Mouse (Mus musculus): ENCODE results near the gene Lrp6.

The Lrp6 gene

DNA sequence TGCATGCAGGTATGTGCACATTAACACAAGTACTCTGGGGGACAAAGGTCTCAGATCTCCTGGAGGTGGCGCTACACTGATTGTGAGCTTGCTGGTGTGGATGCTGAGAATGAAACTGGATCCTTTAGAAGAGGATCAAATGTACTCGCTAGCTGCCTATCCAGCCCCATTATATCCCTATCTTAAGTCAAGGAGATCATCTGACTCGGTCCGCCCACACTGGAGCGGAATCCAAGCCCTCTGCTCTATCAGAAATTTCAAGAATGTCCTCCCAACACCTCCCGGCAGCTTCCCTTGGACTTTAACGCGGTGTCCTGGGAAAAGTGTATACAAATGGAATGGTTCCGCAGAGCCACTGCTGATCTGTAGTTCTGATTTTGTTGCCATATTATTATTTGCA is 77.1 kb downstream of the Lrp6 start:
- DNase-seq, result peak; percentile 24

DNA sequence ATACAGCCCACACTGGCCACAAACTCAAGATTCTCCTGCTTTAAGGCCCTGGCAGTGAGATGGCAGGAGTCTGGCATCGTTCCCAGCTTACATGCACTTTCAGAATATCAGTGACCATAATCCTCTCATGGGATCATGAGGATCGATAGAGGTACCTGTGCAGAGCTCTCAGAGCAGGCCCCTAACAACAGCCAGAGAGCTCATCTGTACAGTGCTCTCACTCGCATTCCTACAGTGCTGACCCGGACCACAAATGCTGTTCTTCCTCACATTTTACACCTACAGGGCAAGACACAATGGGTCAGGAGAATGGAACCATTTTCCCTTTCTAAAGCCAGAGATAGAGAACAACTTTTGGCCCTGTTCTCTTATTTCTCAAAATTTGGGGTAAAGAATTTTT is 77.6 kb downstream of the Lrp6 start:
- DNase-seq, result no peak

DNA sequence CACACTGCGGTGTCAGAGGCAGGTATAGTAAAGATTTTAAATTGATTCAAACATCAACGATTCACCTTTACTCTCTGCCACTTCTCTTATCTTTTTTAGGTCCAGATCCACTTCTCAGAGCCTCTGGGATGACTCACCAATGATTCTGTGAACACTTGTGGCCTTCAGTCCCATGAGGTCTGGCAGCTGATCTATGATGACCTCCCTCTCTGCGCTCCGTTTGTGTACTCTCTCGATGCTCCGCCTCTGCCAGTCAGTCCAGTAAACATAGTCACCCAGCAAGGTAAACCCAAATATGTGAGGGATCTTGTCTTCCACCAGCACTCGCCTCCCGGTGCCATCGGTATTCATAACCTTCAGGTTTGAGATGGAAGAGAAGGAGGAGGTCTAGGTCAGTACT is 80.4 kb downstream of the Lrp6 start:
- no peak for DNase-seq

DNA sequence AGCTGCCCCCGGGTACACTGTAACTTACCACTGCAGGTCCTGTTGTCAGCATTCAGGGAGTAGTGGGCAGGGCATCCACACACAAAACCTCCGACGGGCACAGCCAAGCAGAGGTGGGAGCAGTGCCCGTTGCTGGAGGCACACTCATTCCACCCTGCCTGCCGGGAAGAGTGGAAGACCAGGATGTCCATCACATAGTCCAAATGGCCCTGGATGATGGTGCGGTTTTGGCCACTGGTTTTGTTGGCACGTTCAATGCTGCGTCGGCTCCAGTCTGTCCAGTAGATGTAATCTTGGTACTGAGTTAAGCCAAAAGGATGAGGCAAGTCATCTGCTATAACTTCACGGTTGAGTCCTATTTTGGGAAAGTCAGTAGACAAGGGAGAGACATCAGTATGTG is 87.3 kb downstream of the Lrp6 start:
- DNase-seq, result no peak

DNA sequence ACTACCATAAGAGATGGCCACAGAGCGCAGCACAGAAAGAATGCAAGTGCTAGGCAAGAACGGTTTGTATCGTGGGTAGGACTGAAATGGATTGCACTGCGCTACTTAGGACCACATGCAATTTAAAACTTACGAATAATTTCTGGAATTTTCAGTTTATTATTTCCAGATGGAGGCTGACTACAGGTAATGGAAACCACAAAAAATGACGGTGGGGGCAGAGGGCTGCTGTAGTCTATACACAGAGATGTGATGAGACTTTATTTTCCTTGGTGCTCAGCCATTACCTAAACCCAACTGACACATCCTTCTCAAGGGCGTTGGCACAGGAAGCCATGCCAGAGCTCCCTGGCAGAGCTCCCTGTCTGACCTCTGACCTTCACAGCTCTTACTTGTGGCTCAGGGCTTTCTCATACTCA is 93.6 kb downstream of the Lrp6 start:
- DNase-seq, result peak; percentile 42

DNA sequence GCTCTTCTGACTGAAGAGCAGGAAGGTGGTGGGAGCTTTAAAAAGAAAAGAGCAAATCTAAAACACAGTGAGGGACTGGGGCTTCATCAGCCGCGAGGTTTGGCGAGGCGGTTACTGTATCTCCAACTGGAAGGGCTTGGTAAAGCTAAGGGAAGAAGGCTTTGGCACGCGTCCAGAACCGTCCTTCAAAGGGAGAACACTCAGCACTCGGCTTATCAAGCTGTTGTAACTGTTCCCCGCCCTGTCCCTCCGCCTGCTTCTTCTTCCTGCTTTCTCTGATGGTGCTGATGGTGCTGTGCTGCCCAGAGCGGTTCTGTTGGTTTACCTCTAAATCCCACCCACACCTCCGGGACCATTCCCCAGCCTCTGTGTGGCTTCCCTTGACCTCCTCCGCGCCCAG is 95.9 kb downstream of the Lrp6 start:
- no peak for DNase-seq

DNA sequence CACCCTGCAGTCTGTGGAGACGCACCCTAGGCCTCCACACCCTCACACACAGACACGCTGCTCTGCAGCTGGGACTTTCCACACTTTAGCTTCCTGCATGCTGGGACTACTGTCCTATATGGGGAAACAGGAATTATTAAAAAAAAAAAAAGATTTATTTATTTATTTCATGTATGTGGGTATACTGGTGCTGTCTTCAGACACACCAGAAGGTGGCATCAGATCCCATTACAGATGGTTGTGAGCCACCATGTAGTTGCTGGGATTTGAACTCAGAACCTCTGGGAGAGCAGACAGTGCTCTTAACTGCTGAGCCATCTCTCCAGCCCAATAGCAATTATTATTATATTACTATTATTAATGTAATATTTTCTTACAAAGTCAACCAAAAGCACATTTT is 97.5 kb downstream of the Lrp6 start:
- DNase-seq, result no peak

DNA sequence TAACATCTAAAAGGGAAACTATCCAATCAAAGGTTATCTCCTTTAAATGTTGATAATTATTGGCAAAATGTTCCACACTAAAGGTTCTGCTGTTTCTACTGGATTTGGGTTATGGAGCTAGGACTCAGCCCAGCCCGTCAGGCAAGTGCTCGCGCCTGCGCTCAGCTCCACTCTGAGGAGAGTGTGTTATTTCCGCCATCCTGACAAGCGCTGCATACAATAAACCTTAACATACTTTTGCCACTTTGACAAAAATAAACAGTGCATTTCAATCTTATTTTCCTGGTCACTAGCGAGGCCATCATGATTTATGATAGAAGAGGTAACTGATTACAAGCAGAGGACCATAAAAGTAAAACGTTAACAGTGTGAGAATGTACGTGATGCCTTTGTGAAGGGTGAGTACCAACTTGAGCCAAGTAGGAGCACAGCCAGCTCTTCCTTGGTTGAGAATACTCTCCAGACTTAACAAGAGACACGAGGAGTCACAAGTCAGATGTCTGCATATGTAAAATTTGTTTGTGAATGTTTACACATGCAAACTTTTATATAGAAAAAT is 100.0 kb downstream of the Lrp6 start:
- DNase-seq, result no peak

DNA sequence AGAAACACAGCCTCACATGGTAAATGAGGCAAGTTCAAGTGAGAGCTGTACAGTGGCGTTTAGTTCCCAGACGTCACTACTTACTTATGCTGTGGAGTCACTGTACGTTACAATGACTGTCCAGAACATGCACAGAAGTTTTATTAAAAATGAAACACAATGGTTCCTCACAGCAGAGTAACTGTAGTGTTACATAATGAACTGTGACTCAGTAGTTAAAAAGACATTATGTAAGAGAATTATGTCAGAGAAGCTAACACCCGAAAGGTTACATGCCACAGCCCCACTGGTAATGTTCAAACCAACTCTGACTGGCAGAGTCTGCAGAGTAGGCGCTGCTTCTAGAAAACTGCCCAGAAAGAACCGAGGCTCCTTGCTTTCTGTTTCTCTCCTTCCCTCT is 105.6 kb downstream of the Lrp6 start:
- DNase-seq, result no peak

DNA sequence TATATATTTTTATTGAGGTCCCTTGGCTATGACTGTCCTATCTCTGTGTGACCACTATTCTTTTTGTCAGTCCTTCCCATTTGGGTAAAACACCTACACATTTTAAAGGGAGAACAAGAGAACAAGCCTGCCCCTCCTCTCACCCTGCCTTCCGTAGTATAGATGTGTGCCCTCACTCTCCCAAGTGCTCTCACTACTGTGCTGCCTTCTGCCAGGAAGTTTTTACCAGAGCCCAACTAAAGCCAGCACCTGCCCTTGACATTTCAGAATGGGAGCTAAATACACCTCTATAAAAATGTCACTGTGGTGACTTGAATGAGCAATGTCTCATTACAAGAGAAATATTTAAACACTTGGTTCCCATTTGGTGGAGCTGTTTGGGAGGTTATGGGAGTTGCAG is 108.4 kb downstream of the Lrp6 start:
- no peak for DNase-seq

DNA sequence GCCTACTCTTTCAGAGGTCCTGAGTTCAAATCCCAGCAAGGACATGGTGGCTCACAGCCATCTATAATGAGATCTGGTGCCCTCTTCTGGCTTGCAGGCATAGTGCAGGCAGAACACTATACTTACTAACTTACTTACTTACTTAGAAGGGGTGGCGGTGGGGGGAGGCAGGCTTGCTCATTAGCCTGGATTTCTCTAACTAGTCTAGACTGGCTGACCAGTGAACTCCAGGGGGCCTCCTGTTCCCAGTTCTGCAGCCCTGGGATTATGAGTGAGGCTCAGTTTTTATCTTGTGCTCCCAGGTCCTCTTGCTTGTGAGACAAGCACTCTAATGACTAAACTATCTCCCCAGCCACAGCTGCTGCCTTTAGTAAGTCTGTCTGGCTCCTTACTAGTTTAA is 112.7 kb downstream of the Lrp6 start:
- DNase-seq, result no peak

DNA sequence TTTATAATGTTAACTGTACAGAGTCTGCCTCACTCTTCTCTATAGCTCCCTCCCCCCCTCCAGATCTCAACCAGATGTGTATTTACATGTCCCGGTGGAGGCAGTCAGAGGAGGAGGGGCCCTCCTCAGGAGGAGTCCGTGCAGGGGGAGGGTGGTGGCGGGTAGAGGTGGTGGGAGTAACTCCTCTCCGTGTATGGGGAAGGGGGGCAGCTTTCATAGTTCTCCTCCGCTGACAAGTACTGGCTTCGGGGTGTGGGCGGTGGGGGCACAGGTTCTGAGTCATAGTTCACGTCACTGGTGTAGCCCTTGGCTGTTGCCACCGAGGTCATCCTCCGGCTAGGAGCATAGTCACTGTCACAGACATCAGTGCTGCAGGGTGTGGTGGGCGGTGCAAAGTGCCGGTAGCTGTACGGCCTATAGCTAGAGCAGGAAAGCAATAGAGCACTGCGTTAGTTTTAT is 116.1 kb downstream of the Lrp6 start:
- DNase-seq, result no peak

DNA sequence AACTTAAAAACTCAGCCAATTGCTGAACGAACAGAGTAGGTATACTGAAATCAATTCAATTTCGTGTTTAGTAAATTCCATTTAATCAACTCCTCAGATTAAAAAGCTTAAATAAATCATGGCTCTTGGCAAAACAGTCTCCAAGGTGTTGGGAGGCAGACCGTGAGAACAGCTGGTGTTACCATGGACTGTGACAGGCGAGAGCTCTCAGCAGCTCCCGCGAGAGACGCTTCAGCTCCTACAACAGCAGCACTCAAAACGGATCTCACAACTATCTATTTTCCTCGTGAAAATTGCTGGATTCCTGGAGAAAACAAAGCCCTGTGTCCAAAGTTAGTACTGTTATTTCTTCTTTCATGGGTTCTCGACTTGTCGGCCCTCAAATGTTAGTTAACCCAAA is 116.8 kb downstream of the Lrp6 start:
- no peak for DNase-seq

DNA sequence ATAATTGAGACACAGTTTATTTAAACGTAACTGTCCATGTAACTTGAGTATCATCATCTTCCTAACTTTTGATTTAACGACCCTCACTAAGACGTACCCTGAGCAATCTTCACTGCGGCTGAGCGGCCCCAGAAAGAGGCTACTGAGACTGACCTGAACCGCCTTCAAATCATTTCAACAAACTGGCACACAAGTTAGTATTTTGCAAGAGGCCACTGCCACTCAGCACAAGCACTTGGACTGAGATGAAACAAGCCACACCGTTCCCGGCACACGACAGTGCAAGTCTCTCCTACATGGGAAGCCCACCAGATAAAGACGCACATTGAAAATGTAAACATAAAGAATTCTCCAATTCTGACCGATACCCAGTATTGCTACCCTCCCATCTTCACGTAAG is 118.3 kb downstream of the Lrp6 start:
- no peak for DNase-seq

DNA sequence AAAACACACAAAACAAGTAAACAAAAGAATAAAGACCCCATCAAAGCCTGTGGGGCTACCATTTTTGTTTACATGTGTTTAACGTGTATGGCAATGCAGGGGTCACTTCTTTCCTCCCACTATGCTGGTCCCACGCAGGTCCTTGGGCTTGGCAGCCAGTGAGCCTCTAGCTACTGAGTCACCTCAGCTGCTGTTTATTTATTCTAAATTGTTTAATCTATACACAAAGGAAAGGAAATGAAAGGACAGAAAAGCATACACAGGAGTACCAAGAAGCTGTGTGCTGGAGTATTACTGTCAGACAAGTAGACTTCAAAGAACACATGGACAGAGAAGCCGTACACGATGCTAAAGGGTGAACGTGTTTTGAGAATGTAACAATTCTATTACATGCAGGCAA is 122.8 kb downstream of the Lrp6 start:
- DNase-seq, result no peak

DNA sequence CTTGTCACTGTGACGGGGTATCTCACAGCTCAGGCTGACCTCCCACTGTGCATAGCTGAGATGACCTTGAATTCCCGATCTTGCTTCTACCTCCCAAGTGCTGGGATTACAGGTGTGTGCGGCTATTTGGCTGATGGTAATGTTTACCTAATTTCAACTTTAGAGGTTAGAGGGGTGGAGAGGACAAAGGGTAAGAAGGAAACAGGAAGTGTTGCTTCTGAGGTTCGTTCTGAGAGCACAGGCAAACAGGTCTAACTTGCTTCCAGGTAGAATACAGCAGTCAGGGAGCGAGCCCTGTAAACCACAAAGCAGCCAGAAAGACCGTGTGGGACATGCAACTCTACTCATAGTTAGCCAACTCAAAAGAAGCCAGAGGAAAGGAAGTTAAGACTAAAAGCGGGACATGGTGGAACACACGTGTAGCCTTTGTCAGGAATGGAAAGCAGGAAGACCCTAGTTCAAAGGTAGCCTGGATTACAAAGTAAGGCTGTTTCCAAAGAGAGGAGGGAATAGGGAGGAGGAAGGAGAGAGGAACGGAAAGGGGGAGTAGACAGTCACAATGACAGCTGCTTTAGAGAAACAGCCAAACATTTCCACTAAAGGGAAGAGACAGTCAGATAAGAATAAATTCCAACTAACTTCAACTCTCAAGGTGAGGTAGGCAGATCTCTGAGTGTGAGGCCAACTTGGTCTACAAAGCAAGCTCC is 123.4 kb downstream of the Lrp6 start:
- peak; percentile 69 for DNase-seq

DNA sequence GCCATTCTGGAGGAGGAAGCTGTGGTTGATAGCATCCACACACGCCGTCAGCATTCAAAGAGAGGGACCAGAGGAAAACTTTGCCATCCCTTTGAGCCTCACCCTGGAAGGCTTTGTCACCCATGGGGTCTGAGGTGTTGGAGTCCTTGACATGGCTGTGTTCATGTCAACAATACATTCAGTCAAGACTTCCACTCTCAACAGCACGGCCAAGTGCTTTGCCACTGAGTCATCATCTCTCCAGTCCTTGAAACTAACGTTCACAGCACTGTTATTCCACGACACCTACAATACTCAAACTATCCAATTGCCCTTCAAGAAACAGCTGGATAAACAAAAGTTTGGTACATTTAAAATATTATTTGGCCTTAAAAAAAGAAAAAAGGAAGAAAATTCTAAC is 124.5 kb downstream of the Lrp6 start:
- DNase-seq, result no peak

DNA sequence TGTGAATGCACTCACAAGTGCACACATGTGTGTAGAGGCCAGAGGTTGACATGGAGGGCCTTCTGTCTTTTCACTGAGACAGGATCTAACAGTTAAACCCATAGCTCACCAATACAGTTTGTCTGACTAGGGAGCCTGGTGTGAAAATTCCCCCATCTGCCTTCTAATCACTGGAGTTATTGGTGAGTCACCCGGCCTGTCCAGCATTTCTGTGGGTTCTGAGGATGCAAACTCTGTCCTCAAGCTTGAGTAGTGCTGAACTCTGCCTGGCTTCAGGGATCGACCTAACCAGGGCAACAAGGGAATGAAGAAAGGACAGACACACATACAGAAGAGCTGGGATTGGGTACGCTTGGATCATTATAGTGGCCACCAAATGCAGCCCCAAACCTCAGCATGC is 125.0 kb downstream of the Lrp6 start:
- no peak for DNase-seq

DNA sequence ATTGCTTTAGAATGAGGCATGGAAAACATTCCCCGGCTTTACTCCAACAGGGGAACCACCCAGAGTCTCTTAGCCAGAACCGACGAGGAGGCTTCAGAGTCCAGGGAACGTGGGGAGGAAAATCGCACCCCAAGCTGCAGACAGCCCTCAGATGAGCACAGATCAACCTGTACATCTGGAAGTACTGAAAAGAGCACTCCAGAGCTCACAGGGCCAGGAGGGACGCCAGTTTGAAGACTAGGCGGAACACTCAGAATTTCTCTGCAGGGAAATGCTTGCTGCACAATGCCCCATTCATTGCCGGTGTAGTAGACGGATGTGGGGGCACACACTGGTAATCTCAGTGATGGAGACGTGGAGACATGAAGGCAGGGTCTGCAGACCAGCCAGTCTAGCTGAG is 126.7 kb downstream of the Lrp6 start:
- no peak for DNase-seq

DNA sequence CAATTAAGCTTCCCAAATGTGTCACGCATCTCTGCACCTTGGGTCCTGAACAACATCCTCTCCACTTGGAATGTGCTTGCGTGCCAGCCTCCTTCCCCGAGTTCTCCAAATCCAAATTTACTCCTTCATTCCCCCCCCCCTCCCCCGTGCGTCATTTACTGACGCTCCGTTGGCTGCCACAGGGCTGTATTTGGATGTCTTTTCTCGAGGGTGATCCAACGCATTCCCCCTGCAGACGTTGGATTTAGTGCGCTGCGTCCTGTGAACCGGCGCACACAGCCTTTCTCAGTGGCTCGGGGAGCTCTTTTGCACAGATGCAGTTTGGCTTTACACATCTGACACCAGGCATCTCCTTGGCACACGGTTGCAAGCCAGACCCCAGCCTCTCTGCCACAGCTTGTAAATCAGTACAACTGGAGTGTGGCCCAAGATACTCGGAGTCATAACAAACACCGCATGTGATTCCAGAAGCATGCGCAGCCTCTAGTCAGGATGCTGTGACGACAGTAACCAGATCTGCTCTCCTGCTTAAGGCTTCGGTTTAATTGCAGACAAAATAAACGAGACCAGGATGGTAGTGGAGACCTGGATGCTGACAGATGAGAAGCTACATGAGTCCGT is 127.3 kb downstream of the Lrp6 start:
- DNase-seq, result no peak

DNA sequence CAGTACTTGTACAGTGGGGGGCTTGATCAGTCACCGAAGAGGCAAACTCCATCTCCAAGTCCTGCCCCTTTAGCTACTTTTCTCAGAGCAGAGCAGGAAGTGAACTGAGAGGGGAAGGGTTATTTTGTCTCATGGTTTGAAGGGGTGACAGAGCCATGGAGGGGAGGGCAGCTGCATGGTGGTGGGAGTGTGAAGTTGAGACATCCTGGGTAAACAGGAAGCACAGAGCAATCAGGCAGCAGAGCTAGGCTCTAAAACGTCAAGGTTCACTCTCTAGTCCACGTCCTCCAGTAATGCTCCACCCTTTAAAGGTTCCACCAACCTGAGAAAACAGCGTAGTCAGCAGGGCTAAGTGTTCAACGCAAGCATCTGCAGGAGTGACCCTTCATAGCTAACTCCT is 129.8 kb downstream of the Lrp6 start:
- DNase-seq, result no peak

DNA sequence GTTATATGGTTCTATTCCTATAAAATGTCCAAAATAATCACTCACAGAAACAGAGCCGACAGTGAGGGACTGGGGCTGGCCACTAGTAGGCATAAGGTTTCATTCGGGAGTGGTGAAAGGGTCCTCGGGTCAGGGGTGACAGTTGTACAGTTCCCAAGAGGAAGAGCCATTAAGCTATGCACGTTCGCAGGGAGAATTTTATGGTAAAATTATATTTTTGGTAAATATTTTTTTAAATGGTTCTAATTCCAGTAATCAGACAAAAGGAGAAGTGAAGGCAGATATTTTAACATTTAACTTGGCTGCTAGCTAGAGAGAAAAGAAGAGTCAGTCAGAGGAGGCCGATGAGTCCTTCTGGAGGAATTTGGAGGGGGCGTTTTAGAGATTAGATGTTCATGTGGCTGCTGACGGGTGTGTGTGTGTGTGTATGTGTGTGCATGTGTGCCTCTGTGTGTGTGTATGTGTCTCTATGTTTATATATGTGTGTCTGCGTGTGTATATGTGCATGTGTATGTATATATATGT is 131.8 kb downstream of the Lrp6 start:
- DNase-seq, result no peak

DNA sequence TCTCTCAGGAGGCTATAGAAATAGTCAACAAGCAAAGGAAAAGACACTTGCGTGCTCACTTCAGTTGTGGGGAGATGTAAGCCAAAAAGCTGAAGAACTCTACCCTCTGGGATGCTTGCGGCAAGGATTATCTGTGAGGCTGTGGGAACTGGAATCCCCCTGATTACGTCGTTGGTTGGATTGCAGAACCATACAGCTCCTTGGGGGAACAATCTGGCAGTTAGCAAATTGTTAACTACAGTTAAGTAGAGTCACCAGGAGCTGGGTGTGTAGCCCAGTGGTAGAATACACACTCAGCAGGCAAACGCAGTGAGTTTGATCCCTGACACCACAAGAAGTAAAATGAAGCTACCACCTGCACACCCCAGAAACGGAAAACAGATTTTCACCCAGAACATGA is 132.7 kb downstream of the Lrp6 start:
- DNase-seq, result no peak

DNA sequence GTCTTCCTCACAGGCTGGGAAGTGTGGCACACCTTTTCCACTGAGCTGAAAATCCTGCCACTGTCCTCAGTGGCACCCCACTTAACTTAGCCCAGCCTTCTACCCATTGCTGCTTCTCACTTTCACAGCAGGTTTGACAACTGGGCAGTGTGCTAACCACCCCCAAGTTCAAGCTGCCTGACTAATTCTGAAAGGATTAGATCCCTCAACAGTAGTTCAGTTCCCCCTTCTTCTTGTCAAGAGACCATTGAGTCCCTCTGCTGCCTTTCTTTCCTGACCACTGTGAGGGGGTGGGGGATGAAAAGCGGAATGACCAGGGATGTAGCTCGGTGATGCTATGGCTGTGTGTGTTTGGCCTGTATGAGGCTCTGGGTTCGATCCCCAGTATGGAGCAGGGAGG is 133.5 kb downstream of the Lrp6 start:
- no peak for DNase-seq

DNA sequence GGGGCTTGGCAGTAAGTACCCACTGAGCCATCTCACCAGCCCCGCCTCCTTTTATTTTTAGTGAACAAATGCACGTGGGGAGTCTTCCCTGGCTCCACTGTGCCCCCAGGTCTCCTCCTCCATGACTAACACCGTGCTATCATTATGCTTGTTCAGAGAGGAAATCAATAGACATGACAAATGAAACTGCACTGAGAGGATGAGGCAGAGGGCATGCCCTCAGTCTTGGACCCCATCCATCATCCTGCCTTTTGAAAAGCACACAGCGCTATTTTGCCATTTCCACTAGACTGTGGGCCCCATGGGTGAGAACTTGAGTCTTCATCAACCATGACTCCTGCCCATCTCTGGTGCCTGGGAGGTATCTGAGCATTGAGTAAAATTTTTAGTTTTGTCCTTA is 135.2 kb downstream of the Lrp6 start:
- no peak for DNase-seq

Measured in kidney, adult 11 months (tissue).